Mouse (Mus musculus): ENCODE results near the gene Cep85l.

Cep85l gene

GRCm38 (mm10) chr10:53379709-53380106 lies at the start of gene Cep85l:
Gene Cep85l, minus strand, starts transcription at chr10:53379947.
- peak; percentile 89 for DNase-seq (ENCODE audit: low read depth, low spot score)

DNA sequence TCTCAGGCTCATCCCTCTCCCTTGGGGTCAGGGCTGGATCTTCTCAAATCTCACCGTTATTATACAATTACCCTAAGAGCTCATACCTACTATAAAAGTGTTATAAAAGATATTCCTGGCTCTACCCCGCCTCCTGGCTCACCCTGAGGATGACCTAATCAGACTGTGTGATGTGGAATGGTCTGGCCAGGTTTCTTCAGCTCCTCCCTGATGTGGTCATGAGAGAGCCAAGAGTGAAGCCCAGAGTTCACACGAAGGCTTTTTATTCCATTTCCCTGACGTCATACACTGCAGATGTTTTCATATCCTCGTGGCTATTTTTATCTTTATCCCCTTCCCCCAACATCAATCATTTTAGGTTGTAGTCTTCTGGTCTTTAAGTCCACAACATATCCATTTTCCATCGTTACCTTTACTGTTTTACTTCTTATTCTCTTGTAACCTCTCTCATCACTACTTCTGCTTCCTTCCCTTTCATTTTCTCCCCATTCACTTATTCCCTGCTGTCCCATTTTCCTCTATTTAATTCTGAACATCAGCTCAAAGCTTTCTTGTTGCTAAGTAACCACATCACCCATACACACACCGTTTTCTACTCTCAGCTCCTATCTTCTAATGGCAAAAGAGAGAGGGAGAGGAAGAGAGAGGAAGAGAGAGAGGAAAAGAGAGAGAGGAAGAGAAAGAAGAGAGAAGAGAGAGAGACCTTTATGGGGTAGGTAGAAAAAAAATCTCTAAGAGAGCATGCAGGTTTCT lies 49.1 kb upstream of the Cep85l start:
- DNase-seq (ENCODE audit: low read depth, low spot score) = peak; percentile 76

DNA sequence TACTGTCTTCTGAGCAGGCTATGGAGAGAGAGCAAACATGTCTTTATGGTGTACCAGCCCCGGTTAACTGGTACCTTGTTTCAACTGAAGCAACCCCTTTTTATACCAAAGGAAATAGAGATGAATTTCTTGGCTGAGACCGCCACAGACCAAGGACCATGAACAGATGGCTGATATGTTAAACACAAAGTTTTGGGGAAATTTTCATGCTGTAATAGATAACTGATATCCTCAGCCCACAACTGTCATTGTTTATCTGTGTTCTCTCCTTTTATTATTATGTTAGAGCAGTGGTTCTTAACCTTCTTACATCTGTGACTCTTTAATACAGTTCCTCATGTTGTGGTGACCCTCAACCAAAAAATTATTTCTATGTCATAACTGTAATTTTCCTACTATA lies 46.8 kb upstream of the Cep85l start:
- no peak for DNase-seq (ENCODE audit: low read depth, low spot score)

- DNase-seq (ENCODE audit: low read depth, low spot score) = no peak
Measured at GRCm38 (mm10) chr10:53423091-53423490, 43.3 kb upstream of the Cep85l start.

DNA sequence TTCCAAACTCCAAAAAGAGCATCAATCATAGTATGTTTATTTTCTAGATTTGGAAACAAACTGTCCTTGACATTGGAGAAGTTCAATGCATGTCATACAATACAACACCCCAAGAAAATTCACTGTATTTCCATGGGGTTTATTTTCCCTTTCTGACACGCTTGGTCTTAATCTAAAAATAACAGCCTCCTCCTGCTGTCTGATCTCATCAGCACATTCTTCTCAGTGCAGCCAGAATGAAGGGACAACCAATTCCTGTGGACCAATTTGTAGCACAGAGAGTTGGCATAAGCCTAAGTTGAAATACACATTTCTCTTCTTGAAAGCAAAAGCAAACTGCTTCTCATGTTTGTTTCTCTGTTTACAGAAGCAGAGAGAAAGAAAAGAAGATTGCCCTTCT lies 42.5 kb upstream of the Cep85l start:
- peak; percentile 73 for DNase-seq (ENCODE audit: low read depth, low spot score)

DNA sequence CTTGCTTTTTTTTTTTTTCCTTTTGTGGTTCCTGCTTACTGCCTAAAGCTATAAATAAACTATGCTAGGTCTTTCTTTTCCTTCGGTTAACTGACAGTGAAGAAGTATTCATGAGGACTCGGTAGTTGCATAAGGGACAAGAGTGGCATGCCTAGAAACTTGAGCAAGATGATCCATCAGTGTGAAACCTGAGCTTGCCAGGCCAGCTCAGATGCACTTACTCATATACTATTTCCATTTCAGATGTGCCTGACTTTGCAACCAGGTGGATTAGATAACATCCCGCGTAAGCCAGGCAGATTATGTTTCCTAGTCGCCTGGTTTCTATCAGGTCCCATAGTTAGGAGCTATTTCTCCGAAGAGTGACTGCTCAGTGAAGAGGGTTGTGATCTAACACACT lies 41.9 kb upstream of the Cep85l start:
- peak; percentile 96 for DNase-seq (ENCODE audit: low read depth, low spot score)

GRCm38 (mm10) chr10:53420069-53420468 lies 40.3 kb upstream of the Cep85l start:
- no peak for DNase-seq (ENCODE audit: low read depth, low spot score)

- DNase-seq (ENCODE audit: low read depth, low spot score) = no peak
Measured at GRCm38 (mm10) chr10:53419139-53419935, 39.6 kb upstream of the Cep85l start.

GRCm38 (mm10) chr10:53417015-53417414 lies 37.3 kb upstream of the Cep85l start:
- no peak for DNase-seq (ENCODE audit: low read depth, low spot score)

DNA sequence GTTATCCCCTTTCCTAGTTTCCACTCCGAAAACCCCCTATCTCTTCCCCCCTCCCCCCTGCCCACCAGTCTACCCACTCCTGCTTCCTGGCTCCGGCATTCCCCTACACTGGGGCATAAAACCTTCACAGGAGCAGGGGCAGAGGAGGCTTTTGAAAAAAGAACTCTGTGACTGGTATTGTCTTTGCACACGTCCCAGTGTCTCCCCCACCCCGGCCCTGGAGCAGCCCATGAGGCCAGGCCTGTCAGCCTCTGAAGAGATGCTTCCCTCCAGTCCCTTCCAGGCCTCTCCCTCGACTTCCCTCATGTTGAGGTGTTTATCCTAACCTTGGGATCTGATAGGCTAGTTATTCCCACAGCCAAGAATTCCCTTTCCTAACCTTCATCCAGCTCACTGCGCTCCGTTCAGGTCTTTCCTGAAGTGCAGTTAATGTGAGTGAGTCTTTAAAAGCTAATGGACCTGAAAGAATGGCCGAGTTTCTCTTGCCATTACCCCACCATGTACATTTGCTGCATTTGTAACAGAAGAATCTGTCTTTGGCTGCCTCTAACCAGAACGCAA lies 36.5 kb upstream of the Cep85l start:
- no peak for DNase-seq (ENCODE audit: low read depth, low spot score)

DNA sequence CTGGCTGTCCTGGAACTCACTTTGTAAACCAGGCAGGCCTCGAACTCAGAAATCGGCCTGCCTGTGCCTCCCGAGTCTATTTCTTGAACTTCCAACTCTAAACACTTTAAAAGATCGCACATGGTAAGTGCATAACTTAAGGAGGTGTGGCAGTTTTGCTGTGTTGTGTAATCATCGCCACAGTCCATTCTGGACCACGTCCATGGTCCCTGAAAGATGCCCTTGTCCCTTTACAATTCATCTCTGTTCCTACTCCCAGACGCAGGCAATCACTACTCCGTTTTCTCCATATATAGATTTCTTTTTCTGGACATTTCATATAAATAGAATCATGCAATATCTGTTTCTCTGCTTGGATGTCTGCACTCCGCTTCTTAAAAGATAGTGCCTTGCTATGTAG lies 35.5 kb upstream of the Cep85l start:
- DNase-seq (ENCODE audit: low read depth, low spot score) = no peak

GRCm38 (mm10) chr10:53414092-53415085 lies 34.6 kb upstream of the Cep85l start:
- no peak for DNase-seq (ENCODE audit: low read depth, low spot score)

DNA sequence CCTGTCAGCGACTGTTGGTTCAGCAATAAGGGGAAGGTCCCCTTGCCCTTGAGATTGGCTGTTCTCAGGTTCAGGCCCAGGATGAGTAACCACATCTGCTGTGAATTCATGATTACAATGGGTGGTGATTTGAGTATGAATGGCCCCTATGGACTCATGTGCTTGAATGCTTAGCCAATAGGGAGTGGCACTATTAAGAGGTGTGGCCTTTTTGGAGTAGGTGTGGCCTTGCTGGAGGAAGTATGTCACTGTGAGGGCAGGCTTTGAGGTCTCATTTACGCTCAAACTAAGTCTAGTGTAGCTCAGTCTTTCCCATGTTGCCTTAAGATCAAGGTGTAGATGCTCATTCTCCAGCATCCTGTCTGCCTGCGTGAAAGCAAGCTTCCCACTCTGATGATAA lies 33.2 kb upstream of the Cep85l start:
- no peak for DNase-seq (ENCODE audit: low read depth, low spot score)

DNA sequence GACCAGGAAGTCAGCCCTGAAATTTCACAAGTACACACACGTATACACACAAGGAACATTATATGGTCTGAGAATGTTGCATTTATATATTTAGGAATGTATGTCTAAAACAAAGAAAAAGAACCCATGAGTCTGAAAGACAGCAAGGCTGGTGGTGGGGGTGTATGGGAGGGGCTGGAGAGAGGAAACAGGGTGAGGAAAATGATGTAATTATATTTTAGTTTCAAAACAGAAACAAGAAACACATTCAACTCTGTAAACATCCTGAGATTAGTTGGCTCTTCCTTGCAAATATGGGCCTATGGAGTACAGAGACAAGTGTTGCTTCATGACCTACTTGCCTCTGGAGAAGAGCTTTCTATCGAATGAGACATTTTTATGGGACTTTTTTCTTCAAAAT lies 32.4 kb upstream of the Cep85l start:
- DNase-seq (ENCODE audit: low read depth, low spot score) = no peak

- no peak for DNase-seq (ENCODE audit: low read depth, low spot score)
Measured at GRCm38 (mm10) chr10:53410831-53411230, 31.1 kb upstream of the Cep85l start.

DNA sequence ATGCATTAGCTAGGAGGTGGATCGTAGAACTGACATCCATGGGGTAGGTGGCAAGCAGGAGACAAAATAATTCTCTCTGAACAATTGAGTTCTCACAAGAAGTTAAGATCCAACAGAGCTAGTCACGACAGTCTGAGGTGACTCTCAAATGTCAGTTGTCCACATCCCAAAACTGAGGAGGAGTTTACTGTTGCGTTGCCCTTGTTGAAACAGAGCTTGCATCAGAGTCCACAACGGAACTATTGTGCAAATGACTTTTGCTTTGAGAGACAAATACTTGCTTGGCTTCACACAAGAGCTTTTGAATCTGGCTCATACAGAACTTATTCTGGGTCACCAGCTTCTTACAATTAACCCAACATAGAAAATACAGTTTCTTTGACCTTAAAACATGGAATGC lies 27.7 kb upstream of the Cep85l start:
- DNase-seq (ENCODE audit: low read depth, low spot score) = no peak

GRCm38 (mm10) chr10:53406845-53407244 lies 27.1 kb upstream of the Cep85l start:
- DNase-seq (ENCODE audit: low read depth, low spot score) = no peak

DNA sequence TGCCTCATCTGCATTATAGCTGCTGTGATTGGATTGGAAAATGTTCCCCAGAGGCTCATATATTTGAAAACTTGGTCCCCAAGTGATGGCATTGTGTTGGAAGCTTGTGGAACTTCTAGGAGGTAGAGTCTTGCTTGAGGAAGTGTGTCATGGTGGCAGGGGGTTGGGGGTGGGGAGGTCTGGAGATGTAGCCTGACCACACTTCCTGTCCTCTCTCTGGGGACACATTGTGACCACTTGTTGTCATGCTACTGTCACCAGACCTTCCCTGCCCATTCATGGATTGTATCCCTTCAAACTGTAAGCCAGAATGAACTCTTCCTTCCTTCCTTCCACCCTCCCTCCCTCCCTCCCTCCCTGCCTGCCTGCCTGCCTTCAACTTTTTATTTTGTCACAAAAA lies 22.5 kb upstream of the Cep85l start:
- DNase-seq (ENCODE audit: low read depth, low spot score) = no peak

GRCm38 (mm10) chr10:53399053-53399452 lies 19.3 kb upstream of the Cep85l start:
- no peak for DNase-seq (ENCODE audit: low read depth, low spot score)

- peak; percentile 74 for DNase-seq (ENCODE audit: low read depth, low spot score)
Measured at GRCm38 (mm10) chr10:53398540-53398902, 18.8 kb upstream of the Cep85l start.

DNA sequence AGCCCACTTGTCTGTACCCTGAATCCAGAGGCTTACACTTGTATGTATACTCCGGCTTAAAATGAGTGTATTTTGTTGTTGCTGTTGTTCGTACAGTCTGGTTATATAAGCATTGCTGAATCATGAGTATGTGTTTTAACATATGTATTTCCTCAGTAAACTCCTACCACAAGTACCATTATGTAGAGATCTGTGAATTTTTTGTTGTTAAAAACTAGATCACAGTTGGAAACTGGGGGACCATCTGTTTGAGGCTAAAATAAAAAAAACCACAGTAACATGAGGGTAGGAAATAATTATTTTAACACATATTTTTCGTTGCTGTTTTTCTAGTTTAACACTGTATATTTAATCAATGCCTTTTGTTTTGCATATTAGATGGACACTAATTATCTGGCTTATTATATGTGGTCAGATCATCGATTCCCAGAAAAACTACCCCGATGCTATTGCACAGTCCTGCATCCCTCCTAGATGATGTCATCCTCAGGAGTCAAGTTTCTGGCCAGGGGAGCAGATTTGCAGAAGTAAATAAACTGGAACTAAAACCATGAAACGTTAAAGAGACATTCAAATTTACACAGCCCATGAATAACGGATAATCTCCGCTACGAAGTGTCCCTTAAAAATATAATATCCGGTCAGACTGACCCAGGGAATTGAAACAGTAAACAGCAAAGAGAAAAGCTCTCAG lies 18.2 kb upstream of the Cep85l start:
- DNase-seq (ENCODE audit: low read depth, low spot score) = no peak

All from skeletal muscle tissue, adult 2 months (tissue).